Mouse (Mus musculus) ovary, adult 18-20 months (tissue): Measurements from ENCODE around the gene Nanos3.

Experiments
- DNase-seq: peaks from one replicate; pipeline ENCODE4 v3.0.0; 2022; ENCODE audit warnings: low spot score, mixed read lengths

The Nanos3 gene

GRCm38 (mm10) chr8:84126742-84127141, 58.3 kb downstream of the Nanos3 start:
- DNase-seq: no peak

- DNase-seq: no peak
These were observed 59.4 kb downstream of the Nanos3 start, which contains the start of gene Podnl1 for GRCm38 (mm10) chr8:84125656-84126055. TSS of gene Podnl1 (plus strand) at chr8:84125989.
